Mouse (Mus musculus): ENCODE data around the gene Zfp553. TPM values are rescaled to one million over a fixed set of nuclear protein-coding genes. Genes with fewer than 3 reads are reported as not detected.

The Zfp553 gene
- polyA plus RNA-seq, 1 experiment from 2014 or later = 41.8 TPM

DNA sequence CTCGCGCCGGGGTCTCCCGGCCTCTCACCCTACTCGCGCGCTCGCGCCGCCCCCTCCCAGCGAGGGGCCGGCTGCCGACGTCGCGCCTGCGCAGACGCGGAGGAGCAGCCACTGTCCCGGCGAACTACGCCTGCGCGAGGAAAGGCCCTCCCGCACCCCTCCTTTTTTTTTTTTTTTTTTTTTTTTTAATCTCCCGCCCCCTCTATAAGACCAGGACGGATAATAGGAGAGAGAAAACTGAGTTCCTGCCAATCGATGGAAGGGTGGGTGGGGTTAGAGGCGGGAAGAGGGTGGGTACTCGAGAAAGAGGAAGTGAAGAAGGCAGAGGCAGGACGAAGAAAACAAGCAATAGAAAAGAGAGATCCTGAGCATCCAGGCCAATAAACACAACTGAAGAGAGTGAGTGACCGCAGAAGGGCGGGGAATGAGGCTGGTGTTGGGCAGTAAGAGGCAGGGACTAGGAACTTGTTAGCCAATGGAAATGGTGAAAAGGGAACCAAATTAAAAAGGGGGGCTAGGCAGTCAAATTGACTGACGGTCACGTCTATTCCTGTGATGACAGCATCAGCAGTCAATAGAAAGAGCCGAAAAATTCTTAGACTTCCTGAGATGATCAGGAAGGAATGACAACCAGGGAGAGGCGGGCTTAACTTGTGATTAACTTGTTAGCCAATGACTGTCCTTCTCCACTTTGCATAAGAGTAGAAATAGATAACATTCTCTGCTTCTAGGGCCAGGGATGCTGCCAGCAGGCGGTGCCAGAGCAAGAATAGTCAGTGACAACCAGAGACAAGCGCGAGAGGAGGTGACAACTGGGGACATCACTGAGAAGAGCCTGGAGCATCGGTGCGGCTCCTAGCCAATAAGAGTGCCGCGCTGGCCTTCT lies 24.1 kb upstream of the Zfp553 start, which contains the start of gene Mylpf:
Mylpf (plus strand) TSS at position 338 of the 886 bp plus-strand sequence.
- 0% methylated on average over 33 of the region's 44 CpGs for WGBS
- Histone ChIP-seq H3K4me1 (replicated peaks; ENCODE audit: control insufficient read depth, insufficient read depth, low read length) (peaks cover 10% of the 10 kb centered on the region; the same call in 1 of the 2 replicates), H3K4me3 (ENCODE audit: low read depth, low read length) (peak within 1 kb of the TSS; percentile 88), H3K27me3 (ENCODE audit: control insufficient read depth, insufficient read depth, low read length) (no peaks in the 10 kb centered on the region; the same call in 1 of the 2 replicates), H3K9ac (ENCODE audit: low read length) (peak within 1 kb of the TSS; percentile 89), H3K36me3 (ENCODE audit: control insufficient read depth, insufficient read depth, low read length) (no peaks in the 10 kb centered on the region; the same call in 1 of the 2 replicates), H3K4me2 (ENCODE audit: low read depth, low read length, severe bottlenecking) (peak within 1 kb of the TSS; percentile 99), H3K9me3 (ENCODE audit: control insufficient read depth, low read length) (no peaks in the 10 kb centered on the region), H3K27ac (ENCODE audit: low read depth, low read length) (peak within 1 kb of the TSS; percentile 77)
- DNase-seq (ENCODE audit: low spot score) (peak; percentile 96), ATAC-seq (replicated peaks; ENCODE audit: low FRiP score) (peak; percentile 93)

- H3K4me3 ChIP-seq (ENCODE audit: low read depth, low read length) = peak overlapping the region; percentile 88; the same call in 1 of the 2 replicates
- 82% methylated on average over 5 of the region's 5 CpGs for WGBS
Measured at GRCm38 (mm10) chr7:127209851-127210250, 23.0 kb upstream of the Zfp553 start.

GRCm38 (mm10) chr7:127210266-127210665 lies 22.6 kb upstream of the Zfp553 start:
- 97% methylated on average over 4 of the region's 4 CpGs for WGBS
- Histone ChIP-seq H3K4me2 (ENCODE audit: low read depth, low read length, severe bottlenecking) (no peak overlapping the region), H3K36me3 (ENCODE audit: control insufficient read depth, insufficient read depth, low read length) (no peaks in the 10 kb centered on the region), H3K27me3 (ENCODE audit: control insufficient read depth, insufficient read depth, low read length) (peaks cover 3% of the 10 kb centered on the region), H3K27ac (ENCODE audit: low read depth, low read length) (no peak overlapping the region), H3K4me1 (replicated peaks; ENCODE audit: control insufficient read depth, insufficient read depth, low read length) (peaks cover 10% of the 10 kb centered on the region; the same call in 1 of the 2 replicates), H3K4me3 (ENCODE audit: low read depth, low read length) (no peak overlapping the region), H3K9me3 (ENCODE audit: control insufficient read depth, low read length) (no peaks in the 10 kb centered on the region), H3K9ac (ENCODE audit: low read length) (no peak overlapping the region)
- DNase-seq (ENCODE audit: low spot score) = no peak
- ATAC-seq (replicated peaks; ENCODE audit: low FRiP score) = no peak

More at GRCm38 (mm10) chr7:127209851-127210250, 23.0 kb upstream of the Zfp553 start:
- peaks cover 10% of the 10 kb centered on the region; the same call in 1 of the 2 replicates for H3K4me1 ChIP-seq (replicated peaks; ENCODE audit: control insufficient read depth, insufficient read depth, low read length)
- peak overlapping the region; percentile 52; the same call in 1 of the 2 replicates for H3K4me2 ChIP-seq (ENCODE audit: low read depth, low read length, severe bottlenecking)
- H3K27ac ChIP-seq (ENCODE audit: low read depth, low read length) = no peak overlapping the region
- peak overlapping the region; percentile 37; the same call in 1 of the 2 replicates for H3K9ac ChIP-seq (ENCODE audit: low read length)
- ATAC-seq (replicated peaks; ENCODE audit: low FRiP score) = no peak
- no peak for DNase-seq (ENCODE audit: low spot score)
- H3K27me3 ChIP-seq (ENCODE audit: control insufficient read depth, insufficient read depth, low read length) = peaks cover 3% of the 10 kb centered on the region
- H3K36me3 ChIP-seq (ENCODE audit: control insufficient read depth, insufficient read depth, low read length) = no peaks in the 10 kb centered on the region
- no peaks in the 10 kb centered on the region for H3K9me3 ChIP-seq (ENCODE audit: control insufficient read depth, low read length)

DNA sequence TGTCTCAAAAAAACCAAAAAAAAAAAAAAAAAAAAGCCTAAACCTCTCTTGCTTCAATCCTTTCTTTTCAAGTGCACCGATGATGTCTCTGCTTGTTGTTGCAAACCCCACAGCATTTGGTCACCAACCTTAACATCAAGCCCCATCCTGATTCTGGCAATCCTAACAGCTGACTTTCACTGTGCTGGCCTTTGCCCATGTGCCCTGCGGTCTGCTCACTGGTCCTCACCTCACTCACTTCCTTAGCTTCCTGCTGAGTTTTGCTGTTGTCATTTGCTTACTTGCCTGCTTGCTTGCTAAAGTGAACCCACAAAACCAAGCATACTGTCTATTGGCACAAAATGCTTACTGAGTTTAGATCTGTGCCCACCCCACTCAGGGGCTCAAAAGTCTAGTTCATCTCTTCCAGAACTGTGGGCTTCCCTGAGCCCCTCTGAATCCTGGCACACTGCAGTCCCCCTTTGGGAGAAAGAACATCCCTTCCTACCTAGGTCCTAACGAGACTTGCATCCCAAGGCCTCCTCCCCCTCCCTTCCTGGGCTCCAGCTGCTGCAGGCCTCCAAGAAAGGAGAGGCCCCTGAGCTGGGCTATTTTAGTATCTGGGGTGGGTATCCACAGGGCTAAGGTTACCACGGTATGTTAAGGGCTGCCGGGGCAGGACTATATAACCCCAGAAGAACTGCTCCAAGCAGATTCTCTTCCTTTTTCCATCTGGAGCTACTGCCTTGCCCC lies 21.7 kb upstream of the Zfp553 start:
- no peak for ATAC-seq (replicated peaks; ENCODE audit: low FRiP score)
- H3K9ac ChIP-seq (ENCODE audit: low read length) = no peak overlapping the region
- 78% methylated on average over 5 of the region's 5 CpGs for WGBS
- no peaks in the 10 kb centered on the region for H3K9me3 ChIP-seq (ENCODE audit: control insufficient read depth, low read length)
- no peak overlapping the region for H3K4me2 ChIP-seq (ENCODE audit: low read depth, low read length, severe bottlenecking)
- H3K36me3 ChIP-seq (ENCODE audit: control insufficient read depth, insufficient read depth, low read length) = no peaks in the 10 kb centered on the region
- peaks cover 3% of the 10 kb centered on the region for H3K27me3 ChIP-seq (ENCODE audit: control insufficient read depth, insufficient read depth, low read length)
- H3K27ac ChIP-seq (ENCODE audit: low read depth, low read length) = no peak overlapping the region
- DNase-seq (ENCODE audit: low spot score) = no peak
- no peak overlapping the region for H3K4me3 ChIP-seq (ENCODE audit: low read depth, low read length)
- H3K4me1 ChIP-seq (replicated peaks; ENCODE audit: control insufficient read depth, insufficient read depth, low read length) = peaks cover 10% of the 10 kb centered on the region; the same call in 1 of the 2 replicates

GRCm38 (mm10) chr7:127212432-127213250 lies 20.2 kb upstream of the Zfp553 start:
- Histone ChIP-seq H3K9ac (ENCODE audit: low read length) (no peak overlapping the region), H3K27me3 (ENCODE audit: control insufficient read depth, insufficient read depth, low read length) (peaks cover 3% of the 10 kb centered on the region), H3K27ac (ENCODE audit: low read depth, low read length) (no peak overlapping the region), H3K36me3 (ENCODE audit: control insufficient read depth, insufficient read depth, low read length) (no peaks in the 10 kb centered on the region), H3K4me2 (ENCODE audit: low read depth, low read length, severe bottlenecking) (no peak overlapping the region), H3K9me3 (ENCODE audit: control insufficient read depth, low read length) (no peaks in the 10 kb centered on the region), H3K4me3 (ENCODE audit: low read depth, low read length) (no peak overlapping the region), H3K4me1 (replicated peaks; ENCODE audit: control insufficient read depth, insufficient read depth, low read length) (peaks cover 4% of the 10 kb centered on the region; the same call in 1 of the 2 replicates)
- DNase-seq (ENCODE audit: low spot score) = no peak
- WGBS = 92% methylated on average over 12 of the region's 12 CpGs
- no peak for ATAC-seq (replicated peaks; ENCODE audit: low FRiP score)

DNA sequence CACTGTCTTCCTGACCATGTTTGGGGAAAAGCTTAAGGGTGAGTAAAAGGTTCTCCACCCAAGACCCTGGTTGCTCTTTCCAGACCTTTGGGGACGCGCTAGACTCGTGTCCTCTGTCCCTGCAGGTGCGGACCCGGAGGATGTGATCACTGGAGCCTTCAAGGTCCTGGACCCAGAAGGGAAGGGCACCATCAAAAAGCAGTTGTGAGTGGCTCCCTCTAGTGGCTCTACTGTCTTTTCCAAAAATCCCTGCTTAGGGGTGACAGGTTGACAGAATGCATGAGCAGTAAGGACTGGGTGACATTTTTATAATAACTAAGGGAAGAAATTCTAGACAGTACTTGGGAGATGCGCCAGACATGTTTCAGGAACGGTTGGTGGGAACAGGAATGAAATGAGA lies 19.4 kb upstream of the Zfp553 start:
- DNase-seq (ENCODE audit: low spot score) = no peak
- Histone ChIP-seq H3K4me1 (replicated peaks; ENCODE audit: control insufficient read depth, insufficient read depth, low read length) (peaks cover 4% of the 10 kb centered on the region; the same call in 1 of the 2 replicates), H3K36me3 (ENCODE audit: control insufficient read depth, insufficient read depth, low read length) (no peaks in the 10 kb centered on the region), H3K9me3 (ENCODE audit: control insufficient read depth, low read length) (no peaks in the 10 kb centered on the region), H3K9ac (ENCODE audit: low read length) (no peak overlapping the region), H3K4me3 (ENCODE audit: low read depth, low read length) (no peak overlapping the region), H3K4me2 (ENCODE audit: low read depth, low read length, severe bottlenecking) (no peak overlapping the region), H3K27me3 (ENCODE audit: control insufficient read depth, insufficient read depth, low read length) (peaks cover 3% of the 10 kb centered on the region), H3K27ac (ENCODE audit: low read depth, low read length) (no peak overlapping the region)
- ATAC-seq (replicated peaks; ENCODE audit: low FRiP score) = no peak
- WGBS = 48% methylated on average over 7 of the region's 7 CpGs

DNA sequence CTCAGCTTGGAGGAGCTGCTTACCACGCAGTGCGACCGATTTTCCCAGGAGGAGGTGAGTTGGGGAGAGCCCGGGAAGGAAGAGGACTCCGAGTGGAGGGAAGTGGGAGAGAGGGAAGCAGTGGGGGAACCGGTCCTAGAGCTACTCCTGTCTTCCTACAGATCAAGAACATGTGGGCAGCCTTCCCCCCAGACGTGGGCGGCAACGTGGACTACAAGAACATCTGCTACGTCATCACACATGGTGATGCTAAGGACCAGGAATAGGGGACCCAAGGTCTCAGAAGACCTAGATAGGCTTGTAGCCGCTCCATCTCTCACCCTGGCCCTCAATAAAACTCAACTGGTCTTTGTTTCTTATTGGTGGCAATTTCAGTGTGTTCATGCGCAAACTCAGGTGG lies 18.9 kb upstream of the Zfp553 start:
- H3K4me2 ChIP-seq (ENCODE audit: low read depth, low read length, severe bottlenecking) = no peak overlapping the region
- peaks cover 3% of the 10 kb centered on the region for H3K27me3 ChIP-seq (ENCODE audit: control insufficient read depth, insufficient read depth, low read length)
- H3K4me1 ChIP-seq (replicated peaks; ENCODE audit: control insufficient read depth, insufficient read depth, low read length) = peaks cover 4% of the 10 kb centered on the region; the same call in 1 of the 2 replicates
- WGBS = 56% methylated on average over 12 of the region's 12 CpGs
- ATAC-seq (replicated peaks; ENCODE audit: low FRiP score) (no peak), DNase-seq (ENCODE audit: low spot score) (no peak)
- no peaks in the 10 kb centered on the region for H3K36me3 ChIP-seq (ENCODE audit: control insufficient read depth, insufficient read depth, low read length)
- H3K27ac ChIP-seq (ENCODE audit: low read depth, low read length) = no peak overlapping the region
- H3K9ac ChIP-seq (ENCODE audit: low read length) = no peak overlapping the region
- no peak overlapping the region for H3K4me3 ChIP-seq (ENCODE audit: low read depth, low read length)
- H3K9me3 ChIP-seq (ENCODE audit: control insufficient read depth, low read length) = no peaks in the 10 kb centered on the region

GRCm38 (mm10) chr7:127214521-127214920 lies 18.3 kb upstream of the Zfp553 start:
- H3K9me3 ChIP-seq (ENCODE audit: control insufficient read depth, low read length) = no peaks in the 10 kb centered on the region
- WGBS = 28% methylated on average over 21 of the region's 21 CpGs
- no peak overlapping the region for H3K9ac ChIP-seq (ENCODE audit: low read length)
- H3K36me3 ChIP-seq (ENCODE audit: control insufficient read depth, insufficient read depth, low read length) = no peaks in the 10 kb centered on the region
- ATAC-seq (replicated peaks; ENCODE audit: low FRiP score) (no peak), DNase-seq (ENCODE audit: low spot score) (no peak)
- H3K4me3 ChIP-seq (ENCODE audit: low read depth, low read length) = no peak overlapping the region
- H3K4me2 ChIP-seq (ENCODE audit: low read depth, low read length, severe bottlenecking) = no peak overlapping the region
- H3K27ac ChIP-seq (ENCODE audit: low read depth, low read length) = no peak overlapping the region
- H3K4me1 ChIP-seq (replicated peaks; ENCODE audit: control insufficient read depth, insufficient read depth, low read length) = peaks cover under 1% of the 10 kb centered on the region; the same call in 1 of the 2 replicates
- H3K27me3 ChIP-seq (ENCODE audit: control insufficient read depth, insufficient read depth, low read length) = peaks cover 3% of the 10 kb centered on the region

Measured in forebrain, embryonic 11.5 days (tissue).